Mouse (Mus musculus): Measurements from ENCODE around the gene Ubd. TPM values are rescaled to one million over a fixed set of nuclear protein-coding genes. Genes with fewer than 3 reads are reported as not detected.

Ubd gene
- total and polyA plus RNA-seq, 3 experiments, result not detected

GRCm38 (mm10) chr17:37185474-37185873 is 8.2 kb upstream of the Ubd start:
- Histone ChIP-seq H3K4me1 (ENCODE audit: control insufficient read depth in 1 of 2, insufficient read depth in 2 of 2, low read length in 2 of 2) (no peaks in the 10 kb centered on the region), H3K9ac (ENCODE audit: control insufficient read depth, low read depth, low read length, poor library complexity, severe bottlenecking) (peak overlapping the region; percentile 11; the same call in 1 of the 2 replicates), H3K27ac (ENCODE audit: control insufficient read depth, low read depth, low read length) (no peak overlapping the region), H3K4me3 (ENCODE audit: control insufficient read depth in 1 of 2, insufficient read depth in 1 of 2, low read depth in 2 of 2, low read length in 2 of 2) (peak overlapping the region; percentile 48 to 54), H3K79me2 (ENCODE audit: control insufficient read depth, insufficient read depth, low read length, poor library complexity) (no peaks in the 10 kb centered on the region), H3K36me3 (ENCODE audit: control insufficient read depth in 1 of 2, insufficient read depth in 2 of 2, low read length in 2 of 2) (no peaks in the 10 kb centered on the region), H3K9me3 (replicated peaks; ENCODE audit: insufficient read depth, low read length) (no peaks in the 10 kb centered on the region), H3K27me3 (ENCODE audit: control insufficient read depth in 1 of 2, insufficient read depth in 2 of 2, low read length in 2 of 2) (peaks cover 0 to 2% of the 10 kb centered on the region in 2 experiments; a peak in 1 of 4 replicates)
- DNase-seq (ENCODE audit: low read depth, low spot score), result peak; percentile 14
- 0 out of 2 replicates have a peak, but pooled peaks have one; percentile 20 for TF ChIP-seq TBP (IDR thresholded peaks at IDR 0.05; ENCODE audit: low read depth, low read length)
- no peak for TF ChIP-seq ZNF384 (IDR thresholded peaks at IDR 0.05; ENCODE audit: low read depth, low read length)

GRCm38 (mm10) chr17:37190711-37191110 is 3.0 kb upstream of the Ubd start:
- no peak for DNase-seq (ENCODE audit: low read depth, low spot score)
- no peaks in the 10 kb centered on the region for H3K9me3 ChIP-seq (replicated peaks; ENCODE audit: insufficient read depth, low read length)
- no peak overlapping the region for H3K9ac ChIP-seq (ENCODE audit: control insufficient read depth, low read depth, low read length, poor library complexity, severe bottlenecking)
- no peak for TF ChIP-seq SIN3A (IDR thresholded peaks at IDR 0.05; ENCODE audit: low read length)
- TF ChIP-seq ELF1 (IDR thresholded peaks at IDR 0.05; ENCODE audit: low read depth, low read length), result no peak
- TF ChIP-seq MXI1 (IDR thresholded peaks at IDR 0.05; ENCODE audit: low read depth, low read length), result no peak
- no peak for TF ChIP-seq CTCF (IDR thresholded peaks at IDR 0.05 in 2 of 3, conservative IDR thresholded peaks at IDR 0.05 in 1 of 3; ENCODE audit: control insufficient read depth in 1 of 3, insufficient read depth in 1 of 3, low read depth in 2 of 3, low read length in 3 of 3, poor library complexity in 1 of 3, severe bottlenecking in 1 of 3)
- no peak for TF ChIP-seq EP300 (IDR thresholded peaks at IDR 0.05; ENCODE audit: low read depth in 1 of 2, low read length in 2 of 2)
- TF ChIP-seq MYC (IDR thresholded peaks at IDR 0.05; ENCODE audit: low read depth, low read length), result no peak
- no peak for TF ChIP-seq NRF1 (IDR thresholded peaks at IDR 0.05; ENCODE audit: insufficient read depth, low read depth, low read length, poor library complexity, severe bottlenecking)
- TF ChIP-seq JUND (IDR thresholded peaks at IDR 0.05; ENCODE audit: low read depth, low read length), result no peak
- TF ChIP-seq TAL1 (IDR thresholded peaks at IDR 0.05; ENCODE audit: low read length), result no peak
- TF ChIP-seq USF2 (IDR thresholded peaks at IDR 0.05; ENCODE audit: borderline replicate concordance in 1 of 2, insufficient read depth in 1 of 2, low read depth in 1 of 2, low read length in 2 of 2), result no peak
- H3K27me3 ChIP-seq (ENCODE audit: control insufficient read depth in 1 of 2, insufficient read depth in 2 of 2, low read length in 2 of 2), result peaks cover 0 to 2% of the 10 kb centered on the region in 2 experiments; a peak in 2 of 4 replicates
- H3K36me3 ChIP-seq (ENCODE audit: control insufficient read depth in 1 of 2, insufficient read depth in 2 of 2, low read length in 2 of 2), result no peaks in the 10 kb centered on the region
- H3K79me2 ChIP-seq (ENCODE audit: control insufficient read depth, insufficient read depth, low read length, poor library complexity), result no peaks in the 10 kb centered on the region
- no peak overlapping the region for H3K4me3 ChIP-seq (ENCODE audit: control insufficient read depth in 1 of 2, insufficient read depth in 1 of 2, low read depth in 2 of 2, low read length in 2 of 2)
- H3K27ac ChIP-seq (ENCODE audit: control insufficient read depth, low read depth, low read length), result no peak overlapping the region
- H3K4me1 ChIP-seq (ENCODE audit: control insufficient read depth in 1 of 2, insufficient read depth in 2 of 2, low read length in 2 of 2), result no peaks in the 10 kb centered on the region

- Histone ChIP-seq H3K27ac (ENCODE audit: control insufficient read depth, low read depth, low read length) (no peak overlapping the region), H3K27me3 (ENCODE audit: control insufficient read depth in 1 of 2, insufficient read depth in 2 of 2, low read length in 2 of 2) (no peaks in the 10 kb centered on the region; a peak in 2 of 4 replicates), H3K79me2 (ENCODE audit: control insufficient read depth, insufficient read depth, low read length, poor library complexity) (no peaks in the 10 kb centered on the region), H3K36me3 (ENCODE audit: control insufficient read depth in 1 of 2, insufficient read depth in 2 of 2, low read length in 2 of 2) (no peaks in the 10 kb centered on the region), H3K9me3 (replicated peaks; ENCODE audit: insufficient read depth, low read length) (no peaks in the 10 kb centered on the region), H3K9ac (ENCODE audit: control insufficient read depth, low read depth, low read length, poor library complexity, severe bottlenecking) (no peak overlapping the region), H3K4me3 (ENCODE audit: control insufficient read depth in 1 of 2, insufficient read depth in 1 of 2, low read depth in 2 of 2, low read length in 2 of 2) (no peak overlapping the region), H3K4me1 (ENCODE audit: control insufficient read depth in 1 of 2, insufficient read depth in 2 of 2, low read length in 2 of 2) (no peaks in the 10 kb centered on the region)
- no peak for DNase-seq (ENCODE audit: low read depth, low spot score)
- TF ChIP-seq RAD21 (IDR thresholded peaks at IDR 0.05; ENCODE audit: low read depth, low read length) (no peak), SMC3 (IDR thresholded peaks at IDR 0.05; ENCODE audit: low read depth, low read length) (no peak), ETS1 (IDR thresholded peaks at IDR 0.05; ENCODE audit: low read depth, low read length) (no peak), UBTF (IDR thresholded peaks at IDR 0.05; ENCODE audit: borderline replicate concordance, insufficient read depth, low read depth, low read length) (no peak), ZMIZ1 (IDR thresholded peaks at IDR 0.05; ENCODE audit: low read depth, low read length) (no peak), E2F4 (IDR thresholded peaks at IDR 0.05; ENCODE audit: borderline replicate concordance, low read depth, low read length) (no peak), MYC (IDR thresholded peaks at IDR 0.05; ENCODE audit: low read depth, low read length) (no peak), NRF1 (IDR thresholded peaks at IDR 0.05; ENCODE audit: insufficient read depth, low read depth, low read length, poor library complexity, severe bottlenecking) (no peak), KAT2A (conservative IDR thresholded peaks at IDR 0.05; ENCODE audit: low read depth, low read length) (no peak), MAZ (IDR thresholded peaks at IDR 0.05; ENCODE audit: low read depth, low read length) (no peak)
These were observed 660 bp upstream of the Ubd start for GRCm38 (mm10) chr17:37193032-37193431.
